Mouse (Mus musculus): Measurements from ENCODE around the gene Mesp1. TPM values are rescaled to one million over a fixed set of nuclear protein-coding genes. Genes with fewer than 3 reads are reported as not detected.
"Not testable (repeated sequence)": the region's sequence is repeated elsewhere in the genome, so short reads cannot be mapped to it uniquely, and the experiment has no call there.

Mesp1 gene
- total and polyA plus RNA-seq, 3 experiments: not detected

- DNase-seq: not testable (repeated sequence)
Observed at GRCm38 (mm10) chr7:79789812-79790211, 3.8 kb downstream of the Mesp1 start.

GRCm38 (mm10) chr7:79786295-79786694 lies 7.3 kb downstream of the Mesp1 start:
- peak; percentile 75 for DNase-seq

- no peak for DNase-seq
Observed at GRCm38 (mm10) chr7:79782516-79782855, 11.1 kb downstream of the Mesp1 start.

GRCm38 (mm10) chr7:79781826-79782515 lies 11.6 kb downstream of the Mesp1 start:
- DNase-seq: peak; percentile 45

GRCm38 (mm10) chr7:79780647-79781626 lies 12.7 kb downstream of the Mesp1 start:
- DNase-seq: peak; percentile 87

- DNase-seq: peak; percentile 50
Observed at GRCm38 (mm10) chr7:79771561-79772512, 21.8 kb downstream of the Mesp1 start.

GRCm38 (mm10) chr7:79769664-79770063 lies 23.9 kb downstream of the Mesp1 start:
- DNase-seq: no peak

GRCm38 (mm10) chr7:79765991-79766390 lies 27.6 kb downstream of the Mesp1 start:
- no peak for DNase-seq

GRCm38 (mm10) chr7:79762106-79762505 lies 31.5 kb downstream of the Mesp1 start:
- DNase-seq: no peak

GRCm38 (mm10) chr7:79761124-79761876 lies 32.3 kb downstream of the Mesp1 start:
- peak; percentile 37 for DNase-seq

- DNase-seq: no peak
Observed at GRCm38 (mm10) chr7:79759766-79760165, 33.8 kb downstream of the Mesp1 start.

GRCm38 (mm10) chr7:79758176-79758575 lies 35.4 kb downstream of the Mesp1 start:
- DNase-seq: peak; percentile 80

- DNase-seq: peak; percentile 39
Observed at GRCm38 (mm10) chr7:79756334-79756733, 37.3 kb downstream of the Mesp1 start.

GRCm38 (mm10) chr7:79749511-79749910 lies 44.1 kb downstream of the Mesp1 start:
- DNase-seq: no peak

- no peak for DNase-seq
Observed at GRCm38 (mm10) chr7:79747659-79748058, 45.9 kb downstream of the Mesp1 start.

- DNase-seq: no peak
Observed at GRCm38 (mm10) chr7:79744585-79744984, 49.0 kb downstream of the Mesp1 start.

- DNase-seq: no peak
Observed at GRCm38 (mm10) chr7:79744051-79744450, 49.5 kb downstream of the Mesp1 start.

- DNase-seq: peak; percentile 92
Observed at GRCm38 (mm10) chr7:79742659-79743536, 50.7 kb downstream of the Mesp1 start, which contains the start of the genes Pex11a and Wdr93. Gene Pex11a (minus strand): TSS chr7:79743131. Gene Wdr93 (plus strand): TSS chr7:79743163.

- DNase-seq: no peak
Observed at GRCm38 (mm10) chr7:79742277-79742658, 51.3 kb downstream of the Mesp1 start.
